Mouse (Mus musculus) stomach, adult 2 months (tissue): ENCODE measurements around the gene Tex264. TPM values are rescaled to one million over a fixed set of nuclear protein-coding genes. Genes with fewer than 3 reads are reported as not detected.

Source experiments
- polyA plus RNA-seq: library from polyadenylated mRNA; depleted of rRNA; stranded (reverse); fragments of >200 nt; gene quantifications from 2 replicates; pipeline ENCODE4 v1.2.3, GENCODE M21; 2012; rRNA removed

The Tex264 gene
- polyA plus RNA-seq = 61.4 and 82.8 TPM in 2 replicates

GRCm38 (mm10) chr9:106685249-106686101, at the start of gene Tex264:
Gene Tex264, minus strand, starts transcription at chr9:106685927.

GRCm38 (mm10) chr9:106655884-106656720, 29.6 kb downstream of the Tex264 start, which contains the start of gene Grm2:
Gene Grm2, minus strand, starts transcription at chr9:106656082.

GRCm38 (mm10) chr9:106626282-106626681, 59.4 kb downstream of the Tex264 start, which contains the start of gene Iqcf6:
Gene Iqcf6, plus strand, starts transcription at chr9:106626582.

Other genes with a start within 250 kb of the Tex264 start
- 12.3 and 15.9 TPM in 2 replicates for gene Acy1, start 247.6 kb downstream of the Tex264 start, polyA plus RNA-seq
- 59.6 and 68.4 TPM in 2 replicates for gene Abhd14b, start 238.5 kb downstream of the Tex264 start, polyA plus RNA-seq
- gene Abhd14a, start 238.2 kb downstream of the Tex264 start, polyA plus RNA-seq = 11.9 and 16.1 TPM in 2 replicates
- gene Pcbp4, start 232.6 kb downstream of the Tex264 start, polyA plus RNA-seq = 37.0 and 40.1 TPM in 2 replicates
- gene Gpr62, start 220.0 kb downstream of the Tex264 start, polyA plus RNA-seq = 0.19 and 0.33 TPM in 2 replicates
- gene Rrp9, start 210.0 kb downstream of the Tex264 start, polyA plus RNA-seq = 14.1 and 17.0 TPM in 2 replicates
- gene Parp3, start 209.0 kb downstream of the Tex264 start, polyA plus RNA-seq = 19.1 and 26.3 TPM in 2 replicates
- gene Iqcf1, start 186.0 kb downstream of the Tex264 start, polyA plus RNA-seq = not detected in 2 replicates
- not detected in 2 replicates for gene Iqcf5, start 171.4 kb downstream of the Tex264 start, polyA plus RNA-seq
- gene Iqcf3, start 124.3 kb downstream of the Tex264 start, polyA plus RNA-seq = not detected in 2 replicates
- not detected in 2 replicates for gene Iqcf4, start 114.9 kb downstream of the Tex264 start, polyA plus RNA-seq
- gene Iqcf6, start 59.3 kb downstream of the Tex264 start, polyA plus RNA-seq = not detected in 2 replicates
- not detected in 2 replicates for gene Grm2, start 29.8 kb downstream of the Tex264 start, polyA plus RNA-seq
- gene Rad54l2, start 103.3 kb upstream of the Tex264 start, polyA plus RNA-seq = 17.3 and 17.6 TPM in 2 replicates
- 2.1 and 3.2 TPM in 2 replicates for gene Dcaf1, start 135.9 kb upstream of the Tex264 start, polyA plus RNA-seq
- gene Rbm15b, start 201.5 kb upstream of the Tex264 start, polyA plus RNA-seq = 5.0 and 7.1 TPM in 2 replicates
- gene Manf, start 206.1 kb upstream of the Tex264 start, polyA plus RNA-seq = 7.0 and 11.1 TPM in 2 replicates